Mouse (Mus musculus): ENCODE measurements around the gene Phex. TPM values are rescaled to one million over a fixed set of nuclear protein-coding genes. Genes with fewer than 3 reads are reported as not detected.

Phex gene
- polyA plus RNA-seq (2014; fragmentation: Illumina TruSeq; extraction: RNeasy Lipid Tissue Mini Kit (QIAGEN cat#74804); ENCODE audit: low read depth, low replicate concordance) = not detected

GRCm38 (mm10) chrX:157415212-157415611 lies at the start of gene Phex:
Phex (minus strand) TSS chrX:157415312.

Other genes starting within 250 kb of the Phex start
- gene Sms, start 77.0 kb upstream of the Phex start, polyA plus RNA-seq (2014; fragmentation: Illumina TruSeq; extraction: RNeasy Lipid Tissue Mini Kit (QIAGEN cat#74804); ENCODE audit: low read depth, low replicate concordance) = 103 TPM
- gene Yy2, start 153.7 kb upstream of the Phex start, polyA plus RNA-seq (2014; fragmentation: Illumina TruSeq; extraction: RNeasy Lipid Tissue Mini Kit (QIAGEN cat#74804); ENCODE audit: low read depth, low replicate concordance) = 2.4 TPM
- 35.9 TPM for gene Mbtps2, start 183.4 kb upstream of the Phex start, polyA plus RNA-seq (2014; fragmentation: Illumina TruSeq; extraction: RNeasy Lipid Tissue Mini Kit (QIAGEN cat#74804); ENCODE audit: low read depth, low replicate concordance)

Data from kidney, adult 10 weeks (tissue).